Mouse (Mus musculus) gastrocnemius, adult 2 months (tissue): Measurements from ENCODE around the gene Lgr5. TPM values are rescaled to one million over a fixed set of nuclear protein-coding genes. Genes with fewer than 3 reads are reported as not detected.

ENCODE experiments used
- DNase-seq: peaks from one replicate; pipeline ENCODE4 v3.0.0; 2022
- H3K27ac ChIP-seq: fragments of 200-600 bp; 2 replicates; pipeline ENCODE4 v1.8.1; 2022; ENCODE audit warnings: mild to moderate bottlenecking
- H3K4me3 ChIP-seq: fragments of 200-600 bp; 2 replicates; pipeline ENCODE4 v1.8.1; 2022; ENCODE audit warnings: mild to moderate bottlenecking, moderate library complexity
- CTCF ChIP-seq: fragments of 200-600 bp; IDR thresholded peaks from 2 replicates; pipeline ENCODE4 v1.8.1; 2022; ENCODE audit warnings: antibody characterized with exemption, mild to moderate bottlenecking, moderate library complexity
- intact Hi-C: fragments of 180-260 bp; cut with DNase I; formaldehyde crosslinking; loops from one replicate; pipeline ENCODE4 v1.15.1; 2025
- total RNA-seq, 2 experiments: library from RNA; stranded (reverse); gene quantifications; 2 replicates each; pipeline ENCODE4 v1.2.3; 2021

The Lgr5 gene
- total RNA-seq, 2 experiments from 2014 or later = not detected

DNA sequence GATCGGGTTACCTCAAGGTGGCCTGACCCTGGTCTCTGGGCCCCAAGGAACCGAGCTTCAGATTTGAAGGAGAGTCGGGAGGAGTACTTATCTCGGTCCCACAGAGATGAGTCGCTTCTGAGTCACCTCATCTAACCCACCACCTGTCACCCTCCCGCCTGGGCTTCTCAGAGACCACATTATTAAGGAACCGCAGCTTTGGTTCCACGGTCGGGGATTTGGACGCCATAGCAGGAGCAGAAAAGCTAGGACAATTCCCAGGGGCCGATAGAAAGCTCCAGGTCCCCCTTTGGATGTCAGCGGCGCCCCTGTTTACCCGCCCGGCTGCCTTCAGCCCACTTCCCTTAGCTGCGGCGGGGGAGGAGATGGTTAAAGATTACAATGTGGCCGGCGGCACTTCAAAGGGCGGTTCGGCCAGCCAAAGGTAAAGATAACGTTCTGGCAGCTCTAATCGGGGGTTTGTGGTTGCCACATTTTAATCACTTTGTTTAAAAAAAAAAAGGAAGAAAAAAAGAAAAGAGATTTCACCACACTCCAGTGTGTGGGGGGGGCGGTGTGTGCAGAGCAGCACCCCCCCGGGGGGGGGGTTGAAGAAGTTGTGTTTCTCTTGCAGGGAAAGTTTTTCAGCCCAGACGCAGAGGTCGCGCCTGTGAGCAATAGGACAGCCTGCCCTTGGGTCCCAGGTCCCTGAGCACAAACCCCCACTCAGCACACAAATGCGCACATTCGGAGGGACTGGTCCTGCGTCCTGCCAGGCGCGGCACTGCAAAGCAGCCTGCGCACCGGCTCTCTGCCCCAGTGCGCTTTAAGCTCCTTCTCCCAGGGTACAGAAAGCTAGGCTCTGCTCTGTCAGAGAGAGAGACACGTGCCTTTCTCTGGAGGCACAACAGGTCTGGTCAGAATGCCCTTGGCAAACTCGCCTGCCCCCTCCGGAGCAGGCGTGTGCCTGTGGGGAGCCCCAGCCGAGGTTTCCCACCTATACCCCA lies 1.0 kb downstream of the Lgr5 start:
- Histone ChIP-seq H3K27ac (no peak overlapping the region), H3K4me3 (peak overlapping the region; percentile 67)
- no peak for DNase-seq
- TF ChIP-seq CTCF = no peak
- intact Hi-C loops = no loop called here

DNA sequence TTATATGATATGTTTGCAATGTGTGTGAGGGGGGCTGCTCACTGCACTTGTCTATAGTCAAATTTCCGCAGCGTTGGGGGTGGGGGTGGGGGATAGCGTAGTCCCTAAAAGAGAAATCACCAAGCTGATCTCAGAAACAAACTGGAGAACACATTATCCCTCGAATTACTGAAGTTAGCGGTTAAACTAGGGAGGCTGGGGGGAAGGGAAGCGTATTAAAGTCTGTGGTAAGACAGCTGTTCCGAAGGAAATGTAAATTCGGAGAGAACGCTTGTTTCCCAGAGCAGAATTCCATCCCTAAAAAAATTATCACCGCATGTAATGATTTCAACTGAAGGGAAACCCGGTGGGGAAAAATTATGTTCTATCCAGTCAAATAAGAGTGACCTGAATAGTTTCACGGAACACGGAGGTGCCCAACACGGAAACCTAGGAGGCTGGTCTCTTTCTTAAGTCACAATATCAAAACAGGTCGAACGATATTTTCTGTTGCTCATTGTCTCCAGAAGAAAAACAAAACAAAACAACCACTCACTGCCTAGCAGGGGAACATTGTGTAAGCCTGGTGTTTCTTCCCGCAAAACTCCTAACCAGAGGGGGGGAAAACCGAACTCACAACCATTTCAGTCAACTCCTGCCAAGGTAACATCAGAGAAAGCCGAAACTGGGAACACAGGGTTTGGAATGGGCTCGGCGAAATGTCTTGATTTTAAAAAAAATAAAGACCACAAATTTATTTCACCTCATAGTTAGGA lies 1.9 kb downstream of the Lgr5 start:
- Histone ChIP-seq H3K27ac (no peak overlapping the region), H3K4me3 (peak overlapping the region; percentile 67)
- intact Hi-C loops = no loop called here
- no peak for TF ChIP-seq CTCF
- no peak for DNase-seq

DNA sequence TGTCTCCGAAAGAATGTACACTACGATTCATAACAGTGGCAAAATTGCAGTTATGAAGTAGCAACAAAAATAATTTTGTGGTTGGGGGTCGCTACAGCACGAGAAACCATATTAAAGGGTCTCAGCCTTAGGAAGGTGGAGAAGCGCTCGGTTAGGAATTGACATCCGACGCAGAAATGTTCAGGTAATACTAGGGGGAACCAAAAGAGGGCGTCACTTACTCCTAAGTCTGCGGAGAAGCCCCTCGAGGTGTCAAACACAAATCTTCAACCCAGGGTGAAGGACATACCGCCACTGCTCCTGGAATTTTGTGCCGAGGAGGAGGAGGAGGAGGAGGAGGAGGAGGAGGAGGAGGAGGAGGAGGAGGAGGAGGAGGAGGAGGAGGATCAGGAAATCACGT lies 2.9 kb downstream of the Lgr5 start:
- Histone ChIP-seq H3K4me3 (no peak overlapping the region), H3K27ac (no peak overlapping the region)
- no peak for TF ChIP-seq CTCF
- intact Hi-C loops = no loop called here
- DNase-seq = no peak

DNA sequence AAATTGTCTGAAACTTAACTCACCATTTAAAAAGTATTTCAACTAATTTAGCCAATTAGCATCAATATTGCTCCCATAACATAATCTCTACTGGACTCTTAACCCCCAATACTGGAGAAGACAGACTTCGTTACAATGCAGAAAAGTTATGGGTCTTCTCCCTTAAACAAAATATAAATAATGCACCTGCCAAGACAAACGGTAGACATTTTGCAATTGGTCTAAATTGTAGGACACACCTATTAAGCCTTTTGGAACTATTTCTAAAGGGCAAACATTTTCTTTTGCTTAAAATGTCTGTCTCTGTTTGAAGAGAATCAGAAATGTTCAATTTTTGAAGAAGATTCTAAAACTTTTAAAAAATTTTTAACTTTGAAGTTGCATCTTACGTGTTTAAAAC lies 4.5 kb downstream of the Lgr5 start:
- intact Hi-C loops = no loop called here
- H3K4me3 ChIP-seq = no peak overlapping the region
- no peak for TF ChIP-seq CTCF
- no peak for DNase-seq
- no peak overlapping the region for H3K27ac ChIP-seq

DNA sequence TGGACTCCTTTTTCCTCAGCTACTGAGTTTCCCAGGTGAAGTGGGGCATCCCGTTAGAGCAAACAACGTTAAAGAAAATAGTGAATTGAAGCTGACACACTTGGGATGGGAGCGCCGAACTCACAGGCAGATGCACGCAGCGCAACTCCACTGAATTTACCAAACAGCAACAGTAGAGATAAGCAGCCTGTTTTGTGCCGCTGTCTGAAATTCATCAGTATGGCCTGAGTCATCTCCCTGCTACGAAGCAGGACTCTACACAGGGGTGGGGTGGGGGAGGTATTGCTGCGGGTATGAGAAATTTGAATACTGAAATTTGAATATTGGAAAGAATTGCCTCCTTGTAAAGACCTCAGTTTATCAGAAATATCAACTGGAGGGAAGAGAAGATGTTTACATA lies 5.6 kb downstream of the Lgr5 start:
- DNase-seq = no peak
- Histone ChIP-seq H3K27ac (no peak overlapping the region), H3K4me3 (no peak overlapping the region)
- intact Hi-C loops = no loop called here
- TF ChIP-seq CTCF = no peak

DNA sequence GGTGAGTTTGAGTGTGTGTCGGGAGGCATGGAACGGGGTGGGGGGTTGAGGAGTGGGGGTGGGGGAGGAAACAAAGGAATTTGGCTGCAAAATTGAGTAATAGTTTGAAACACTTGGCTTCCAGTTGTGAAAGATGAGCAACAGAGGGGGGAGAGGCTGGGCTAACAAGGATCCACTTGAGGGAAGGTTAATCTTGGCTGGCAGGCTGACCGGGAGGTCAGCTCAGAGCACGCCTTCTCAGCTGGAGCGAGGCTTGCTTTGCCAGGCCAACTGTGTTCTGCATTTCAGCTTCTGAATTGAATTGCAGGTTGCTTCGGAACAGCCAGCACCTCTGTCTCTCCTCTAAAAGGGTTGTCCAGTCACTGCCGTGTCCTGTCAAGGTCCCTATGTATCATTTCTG lies 8.1 kb downstream of the Lgr5 start:
- H3K27ac ChIP-seq = no peak overlapping the region
- no peak for DNase-seq
- TF ChIP-seq CTCF = no peak
- intact Hi-C loops = no loop called here
- H3K4me3 ChIP-seq = no peak overlapping the region

DNA sequence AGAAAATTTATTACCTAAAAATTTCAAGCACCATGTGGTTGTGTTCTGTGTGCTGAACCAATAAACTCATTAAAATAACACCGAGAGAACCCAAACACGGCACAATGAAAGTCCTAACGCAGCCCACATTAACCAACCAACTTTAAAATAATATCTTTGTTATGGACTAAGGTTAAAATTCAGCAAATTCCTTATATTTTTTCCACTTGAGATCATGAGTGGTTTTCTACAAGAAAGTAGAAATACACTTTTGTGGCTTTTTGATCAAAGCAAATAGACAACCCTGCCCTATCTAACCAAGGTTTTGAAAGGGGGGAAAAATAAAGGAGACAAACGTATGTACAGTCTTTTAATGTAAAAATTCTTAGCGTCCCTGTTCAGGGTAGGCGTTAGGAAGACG lies 8.5 kb downstream of the Lgr5 start:
- Histone ChIP-seq H3K4me3 (no peak overlapping the region), H3K27ac (no peak overlapping the region)
- intact Hi-C loops = no loop called here
- no peak for DNase-seq
- no peak for TF ChIP-seq CTCF

DNA sequence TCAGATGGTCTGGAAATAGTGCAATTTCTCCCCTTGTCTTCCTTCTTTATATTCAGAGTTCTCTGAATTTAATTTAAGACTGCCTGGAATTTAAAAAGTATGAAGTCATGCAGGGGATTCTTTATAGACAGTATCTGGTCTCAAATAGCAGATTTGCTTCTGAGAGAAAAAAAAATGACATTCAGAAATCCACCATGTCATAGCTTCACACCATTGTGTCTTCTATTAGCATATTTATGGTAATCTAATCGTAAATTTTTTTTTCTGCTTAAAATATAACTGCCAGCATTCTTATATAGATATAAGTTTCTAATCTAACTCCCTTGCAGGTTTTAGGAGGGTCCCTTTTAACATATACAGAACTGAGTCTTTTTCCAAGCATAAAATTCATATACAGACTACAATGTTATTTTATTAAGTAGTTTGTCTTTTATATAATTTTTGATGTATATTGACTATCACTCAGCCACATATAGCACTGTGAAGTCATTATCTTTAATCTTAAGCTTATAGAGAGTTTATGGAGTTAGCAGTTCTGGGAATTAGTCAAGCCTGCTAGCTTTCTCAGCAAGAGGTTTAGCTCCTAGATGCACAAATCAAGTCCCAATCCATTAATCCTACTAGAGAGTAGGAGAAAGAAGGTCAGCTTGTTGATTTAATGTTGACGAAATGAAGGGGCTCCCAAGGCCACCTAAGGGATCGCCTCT lies 15.7 kb downstream of the Lgr5 start:
- Histone ChIP-seq H3K27ac (no peak overlapping the region), H3K4me3 (no peak overlapping the region)
- no peak for DNase-seq
- intact Hi-C loops = no loop called here
- no peak for TF ChIP-seq CTCF

DNA sequence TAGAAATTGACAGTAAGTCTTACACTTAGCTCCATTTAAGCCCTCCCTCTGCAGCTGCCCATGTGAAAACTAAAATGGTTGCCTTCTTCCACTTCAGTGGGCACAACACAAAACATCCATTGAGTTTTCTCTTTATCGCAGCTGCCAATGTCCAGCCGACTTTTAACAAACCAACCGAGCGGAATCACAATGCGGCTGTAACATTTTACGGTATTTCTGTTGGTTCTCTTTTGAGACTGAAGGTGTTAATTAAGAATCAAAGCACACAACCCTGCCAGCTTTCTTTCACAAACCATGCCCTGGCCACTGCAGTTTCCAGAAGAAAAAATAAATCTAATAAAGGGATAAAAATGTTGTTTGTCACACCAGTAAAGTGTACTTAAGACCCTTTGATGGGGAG lies 16.3 kb downstream of the Lgr5 start:
- H3K4me3 ChIP-seq = no peak overlapping the region
- intact Hi-C loops = no loop called here
- no peak for TF ChIP-seq CTCF
- no peak overlapping the region for H3K27ac ChIP-seq
- DNase-seq = no peak

DNA sequence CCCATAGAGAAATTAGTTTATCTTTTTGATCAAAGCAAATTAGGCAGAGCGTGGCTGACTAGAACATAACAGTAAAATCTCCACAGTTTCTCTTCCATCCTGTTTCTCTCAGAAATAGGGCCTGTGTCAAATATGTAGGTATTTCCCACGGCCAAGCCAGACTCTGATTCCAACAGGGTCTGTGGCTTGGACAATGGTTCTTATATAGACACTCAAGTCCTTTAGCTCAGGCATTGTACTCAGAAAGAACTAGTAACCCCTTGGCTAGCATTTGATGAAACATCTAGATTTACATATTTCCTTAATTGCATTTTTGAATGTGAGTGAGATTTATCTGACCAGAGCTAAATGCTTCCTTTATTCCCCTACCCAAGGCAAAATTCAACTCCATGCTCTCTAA lies 17.0 kb downstream of the Lgr5 start:
- no peak overlapping the region for H3K27ac ChIP-seq
- DNase-seq = no peak
- intact Hi-C loops = no loop called here
- H3K4me3 ChIP-seq = no peak overlapping the region
- TF ChIP-seq CTCF = no peak

DNA sequence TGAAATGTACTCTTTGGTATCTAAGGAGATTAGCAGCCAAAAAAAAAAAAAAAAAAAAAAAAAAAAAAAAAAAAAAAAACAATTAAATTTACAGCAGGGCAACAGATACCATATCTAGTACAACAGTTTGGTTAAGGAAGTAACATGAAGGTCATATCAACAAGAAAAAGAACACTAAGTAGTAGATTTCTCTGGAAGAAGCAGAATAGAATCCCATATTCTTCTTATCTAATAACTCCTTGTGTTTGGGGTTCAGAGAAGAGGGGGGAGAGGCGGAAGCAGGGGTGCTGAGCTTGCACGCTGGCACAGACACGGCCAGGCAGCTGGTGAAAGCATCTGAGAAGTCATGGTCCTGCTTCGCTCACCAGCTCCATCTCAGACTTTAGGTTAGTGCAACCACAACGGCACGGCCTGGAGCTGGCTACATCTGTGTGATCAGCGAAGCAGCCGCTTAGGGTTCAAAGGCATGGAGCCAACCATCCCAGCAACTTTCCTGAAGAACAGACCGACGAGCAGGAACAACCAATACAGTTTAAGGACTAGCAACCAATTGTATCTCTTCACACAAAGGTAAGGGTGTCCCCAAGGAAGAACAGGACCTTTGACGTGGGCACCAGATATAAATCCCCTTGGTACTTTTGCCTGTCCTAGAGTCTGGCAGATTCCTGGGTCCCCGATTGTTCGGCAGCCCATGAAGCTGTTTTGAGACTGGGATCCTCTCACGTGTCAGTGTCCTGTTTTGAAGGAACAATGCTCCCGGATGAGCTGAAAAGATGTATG lies 17.7 kb downstream of the Lgr5 start, which contains the start of gene A930009A15Rik:
TSS of gene A930009A15Rik (plus strand) at position 275 of the 780 bp plus-strand sequence.
- no peak within 1 kb of the TSS for H3K4me3 ChIP-seq
- no peak for TF ChIP-seq CTCF
- intact Hi-C loops = no loop called here
- DNase-seq = no peak
- H3K27ac ChIP-seq = no peak within 1 kb of the TSS

DNA sequence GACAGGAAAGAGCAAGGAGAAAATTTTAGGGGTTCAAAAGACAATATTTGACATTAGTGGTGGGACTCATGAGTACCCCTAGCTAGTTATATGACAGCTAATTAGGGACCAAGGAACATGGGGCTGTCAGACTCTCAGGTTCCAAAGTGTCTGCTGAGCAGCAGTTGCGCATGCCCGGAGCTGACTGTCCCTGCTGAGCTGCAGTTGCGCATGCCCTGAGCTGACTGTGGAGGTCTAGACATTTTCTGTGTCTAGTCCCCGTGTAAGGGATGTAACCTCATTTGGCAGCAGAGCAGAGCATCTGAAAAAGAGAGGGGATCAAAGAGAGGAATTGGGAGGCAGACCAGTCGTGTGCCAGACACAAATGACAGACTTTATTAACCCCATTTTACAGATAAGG lies 23.6 kb downstream of the Lgr5 start:
- Histone ChIP-seq H3K4me3 (no peak overlapping the region), H3K27ac (no peak overlapping the region)
- intact Hi-C loops = no loop called here
- no peak for DNase-seq
- TF ChIP-seq CTCF = no peak
